Mouse (Mus musculus): Measurements from ENCODE around the gene Sox6. TPM values are rescaled to one million over a fixed set of nuclear protein-coding genes. Genes with fewer than 3 reads are reported as not detected.

Gene Sox6
- total RNA-seq, 2 experiments from 2014 or later = 24.3 to 31.0 TPM

DNA sequence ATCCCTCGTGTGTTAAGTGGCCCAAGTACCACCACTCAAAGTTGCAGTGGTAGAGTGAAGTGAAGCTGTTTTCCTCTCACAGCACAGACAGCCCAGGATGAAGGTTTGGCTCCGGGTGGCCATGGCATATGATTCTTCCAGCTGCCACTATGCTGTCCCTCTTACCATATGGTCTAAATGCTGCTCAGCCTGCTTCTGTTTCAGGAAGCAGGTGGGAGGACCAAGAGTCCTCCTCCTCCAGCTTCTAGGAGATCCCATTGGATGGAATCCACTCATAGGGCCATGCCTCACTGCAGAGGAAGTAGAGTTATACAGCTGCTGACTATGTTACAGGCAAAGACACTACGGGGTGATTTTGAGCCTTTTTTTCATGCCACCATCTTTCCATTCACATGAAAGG, 591.5 kb downstream of the Sox6 start:
- DNase-seq (ENCODE audit: low spot score in 2 of 2) = no peak
- Histone ChIP-seq H3K4me3 (no peak overlapping the region), H3K27ac (no peak overlapping the region)
- TF ChIP-seq CTCF (conservative IDR thresholded peaks at IDR 0.05) = no peak

- H3K27ac ChIP-seq = no peak overlapping the region
- TF ChIP-seq CTCF (conservative IDR thresholded peaks at IDR 0.05) = no peak
- DNase-seq (ENCODE audit: low spot score in 2 of 2) = no peak
- no peak overlapping the region for H3K4me3 ChIP-seq
These were observed 592.0 kb downstream of the Sox6 start for GRCm38 (mm10) chr7:115446481-115447016.

DNA sequence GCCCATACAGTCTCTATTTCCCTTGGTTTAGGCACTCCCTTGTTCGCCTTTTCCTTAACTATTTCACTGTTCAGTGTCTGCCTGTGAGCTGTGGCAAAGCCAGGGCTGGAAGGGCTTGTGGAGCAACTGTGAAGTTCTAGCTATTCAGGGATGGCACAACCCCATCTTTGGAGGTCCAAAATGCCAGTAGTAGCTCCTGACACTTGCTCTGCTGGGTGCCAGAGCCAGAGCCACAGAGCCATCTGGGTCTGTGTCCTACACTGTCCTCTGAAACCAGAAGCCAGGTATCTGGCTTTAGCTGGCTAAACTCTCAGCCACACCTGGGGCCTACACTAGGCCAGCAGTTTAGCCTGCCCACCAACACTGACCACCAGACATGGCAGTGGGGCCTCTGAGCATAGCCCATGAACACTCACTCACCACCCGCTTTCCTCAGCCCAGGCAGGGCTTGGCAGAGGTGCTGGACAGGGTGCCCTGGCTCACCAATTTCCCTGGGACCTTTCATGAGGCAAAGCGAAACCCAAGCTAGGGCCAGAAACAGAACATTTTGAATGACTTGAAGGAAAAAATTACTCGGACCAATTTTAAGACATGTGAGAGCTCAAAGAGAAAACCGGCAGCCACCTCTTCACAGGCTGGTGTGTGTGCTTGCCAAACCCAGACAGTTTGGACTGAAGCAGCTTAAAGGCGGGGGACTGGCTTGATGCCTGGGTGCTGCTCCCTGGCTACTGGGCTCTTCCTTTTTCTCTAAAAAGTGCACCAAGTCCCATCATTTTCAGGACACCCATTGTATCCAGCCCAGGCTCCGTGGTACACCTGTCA, 612.2 kb downstream of the Sox6 start:
- no peak for TF ChIP-seq CTCF (conservative IDR thresholded peaks at IDR 0.05)
- DNase-seq (ENCODE audit: low spot score in 2 of 2) = peak; percentile 40 to 44
- no peak overlapping the region for H3K27ac ChIP-seq
- no peak overlapping the region for H3K4me3 ChIP-seq

DNA sequence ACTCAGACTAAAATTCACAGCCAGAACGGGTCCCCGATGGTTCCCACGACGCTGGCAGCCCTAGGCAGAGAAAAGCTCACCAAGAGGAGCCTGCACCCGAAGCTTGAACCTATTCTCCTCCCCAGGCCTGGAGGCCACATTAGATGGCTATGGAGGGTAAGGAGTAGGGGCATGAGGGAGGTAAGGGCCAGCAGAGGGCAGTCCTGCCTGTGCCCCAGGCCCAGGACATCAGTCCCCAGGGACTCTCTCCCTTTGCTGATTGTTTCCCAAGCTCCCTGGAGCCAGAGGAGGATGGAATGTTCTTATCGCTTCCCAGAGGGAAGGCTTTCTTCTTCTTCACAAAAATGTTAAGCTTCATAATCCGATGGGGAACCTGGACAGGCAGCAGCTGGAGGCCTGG, 615.8 kb downstream of the Sox6 start:
- Histone ChIP-seq H3K27ac (no peak overlapping the region), H3K4me3 (no peak overlapping the region)
- peak; percentile 27 for TF ChIP-seq CTCF (conservative IDR thresholded peaks at IDR 0.05)
- DNase-seq (ENCODE audit: low spot score in 2 of 2) = no peak

GRCm38 (mm10) chr7:115420960-115421359, 617.6 kb downstream of the Sox6 start:
- no peak for DNase-seq (ENCODE audit: low spot score in 2 of 2)
- Histone ChIP-seq H3K4me3 (no peak overlapping the region), H3K27ac (no peak overlapping the region)
- TF ChIP-seq CTCF (conservative IDR thresholded peaks at IDR 0.05) = no peak

Other genes with a start within 250 kb of the Sox6 start
- 100 to 1,000 TPM; 101 to 106 TPM for gene 1110004F10Rik, start 601 bp upstream of the Sox6 start, total RNA-seq (2021)
- 1 to 10 TPM; 3.3 to 4.7 TPM for gene Gm4353, start 45.8 kb upstream of the Sox6 start, total RNA-seq (2021)

Measured in layer of hippocampus, adult 2 months (tissue).